Mouse (Mus musculus): ENCODE results near the gene Fam155a.

Fam155a gene

GRCm38 (mm10) chr8:9288015-9288729 lies 482.8 kb downstream of the Fam155a start:
- DNase-seq (ENCODE audit: low read depth, low spot score), result no peak

GRCm38 (mm10) chr8:9274117-9274516 lies 496.8 kb downstream of the Fam155a start:
- no peak for DNase-seq (ENCODE audit: low read depth, low spot score)

- no peak for DNase-seq (ENCODE audit: low read depth, low spot score)
These were observed 506.6 kb downstream of the Fam155a start for GRCm38 (mm10) chr8:9264378-9264777.

GRCm38 (mm10) chr8:9261527-9261926 lies 509.4 kb downstream of the Fam155a start:
- DNase-seq (ENCODE audit: low read depth, low spot score), result no peak

GRCm38 (mm10) chr8:9255316-9255715 lies 515.6 kb downstream of the Fam155a start:
- no peak for DNase-seq (ENCODE audit: low read depth, low spot score)

GRCm38 (mm10) chr8:9252991-9253390 lies 518.0 kb downstream of the Fam155a start:
- no peak for DNase-seq (ENCODE audit: low read depth, low spot score)

- DNase-seq (ENCODE audit: low read depth, low spot score), result no peak
These were observed 522.7 kb downstream of the Fam155a start for GRCm38 (mm10) chr8:9248109-9248821.

GRCm38 (mm10) chr8:9245994-9246393 lies 525.0 kb downstream of the Fam155a start:
- DNase-seq (ENCODE audit: low read depth, low spot score), result no peak

GRCm38 (mm10) chr8:9240996-9241395 lies 530.0 kb downstream of the Fam155a start:
- DNase-seq (ENCODE audit: low read depth, low spot score), result no peak

GRCm38 (mm10) chr8:9239741-9240140 lies 531.2 kb downstream of the Fam155a start:
- no peak for DNase-seq (ENCODE audit: low read depth, low spot score)

- DNase-seq (ENCODE audit: low read depth, low spot score), result no peak
These were observed 532.0 kb downstream of the Fam155a start for GRCm38 (mm10) chr8:9238974-9239373.

GRCm38 (mm10) chr8:9233326-9233919 lies 537.5 kb downstream of the Fam155a start:
- peak; percentile 80 for DNase-seq (ENCODE audit: low read depth, low spot score)

- DNase-seq (ENCODE audit: low read depth, low spot score), result peak; percentile 62
These were observed 543.0 kb downstream of the Fam155a start for GRCm38 (mm10) chr8:9227779-9228464.

GRCm38 (mm10) chr8:9226767-9227166 lies 544.2 kb downstream of the Fam155a start:
- no peak for DNase-seq (ENCODE audit: low read depth, low spot score)

- DNase-seq (ENCODE audit: low read depth, low spot score), result no peak
These were observed 559.2 kb downstream of the Fam155a start for GRCm38 (mm10) chr8:9211751-9212150.

- DNase-seq (ENCODE audit: low read depth, low spot score), result no peak
These were observed 563.4 kb downstream of the Fam155a start for GRCm38 (mm10) chr8:9207505-9208051.

GRCm38 (mm10) chr8:9204345-9205067 lies 566.5 kb downstream of the Fam155a start:
- DNase-seq (ENCODE audit: low read depth, low spot score), result no peak

- DNase-seq (ENCODE audit: low read depth, low spot score), result no peak
These were observed 570.9 kb downstream of the Fam155a start for GRCm38 (mm10) chr8:9200099-9200498.

GRCm38 (mm10) chr8:9191682-9192081 lies 579.3 kb downstream of the Fam155a start:
- DNase-seq (ENCODE audit: low read depth, low spot score), result no peak

GRCm38 (mm10) chr8:9188616-9189015 lies 582.3 kb downstream of the Fam155a start:
- DNase-seq (ENCODE audit: low read depth, low spot score), result no peak

GRCm38 (mm10) chr8:9185200-9185599 lies 585.8 kb downstream of the Fam155a start:
- DNase-seq (ENCODE audit: low read depth, low spot score), result no peak
